Mouse (Mus musculus): ENCODE measurements at regions not wholly inside any gene's neighbourhood (a gene's known extent, or its start where the extent isn't known, plus 50 kb on each side); places are given as distances from the start of the nearest gene placed in this dataset.

DNA sequence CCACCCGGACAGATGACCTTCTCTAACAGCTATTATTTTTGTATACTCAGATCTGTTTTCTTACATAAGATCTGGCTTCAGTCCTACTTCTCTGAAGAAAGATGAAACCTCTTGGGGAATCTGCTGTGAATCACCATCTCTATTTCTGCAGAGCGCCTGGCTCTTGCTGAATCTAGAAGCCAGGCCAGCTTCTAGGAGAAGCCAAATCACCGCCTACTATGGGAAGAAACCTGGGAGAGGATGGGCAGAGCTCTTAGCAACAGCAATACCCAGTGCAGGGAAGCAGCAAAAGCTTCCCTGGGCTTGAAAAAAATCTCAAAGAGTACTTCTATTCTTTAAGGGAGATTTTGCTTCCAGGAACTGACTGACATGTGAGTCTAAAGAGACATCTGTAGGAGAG lies 77.5 kb upstream of the Ldb2 start:
- TF ChIP-seq CTCF (IDR thresholded peaks at IDR 0.05; ENCODE audit: control insufficient read depth, insufficient read depth, low read length) (no peak), POLR2A (IDR thresholded peaks at IDR 0.05; ENCODE audit: borderline replicate concordance, control insufficient read depth, low read depth, low read length) (no peak)
